Mouse (Mus musculus) intestine, embryonic 16.5 days (tissue): Measurements from ENCODE around the gene Il1b. TPM values are rescaled to one million over a fixed set of nuclear protein-coding genes. Genes with fewer than 3 reads are reported as not detected.

Source experiments
- ATAC-seq: fragments of 200-750 bp; cut with Nextera tagmentation; 2 replicates; pipeline ENCODE4 v1.8.0; 2017; ENCODE audit warnings: moderate TSS enrichment, moderate library complexity
- H3K27ac ChIP-seq: fragments of 300-500 bp; sonication (generic); 2 replicates; pipeline ENCODE4 v1.5.1; 2014; ENCODE audit warnings: mild to moderate bottlenecking, low read length
- H3K27me3 ChIP-seq: fragments of 300-500 bp; sonication (generic); replicated peaks from 2 replicates; pipeline ENCODE4 v1.6.1; 2014; ENCODE audit warnings: low read length, control low read depth, mixed read lengths; ENCODE audit not compliant: control insufficient read depth, insufficient read depth
- H3K36me3 ChIP-seq: fragments of 300-500 bp; sonication (generic); 2 replicates; pipeline ENCODE4 v1.6.1; 2014; ENCODE audit warnings: low read length, control low read depth; ENCODE audit not compliant: control insufficient read depth, insufficient read depth
- H3K4me1 ChIP-seq: fragments of 300-500 bp; sonication (generic); 2 replicates; pipeline ENCODE4 v1.6.1; 2014; ENCODE audit warnings: low read length, control low read depth, mixed read lengths; ENCODE audit not compliant: control insufficient read depth, insufficient read depth
- H3K4me2 ChIP-seq: fragments of 300-500 bp; sonication (generic); 2 replicates; pipeline ENCODE4 v1.6.1; 2014; ENCODE audit warnings: low read depth, low read length, control low read depth
- H3K4me3 ChIP-seq: fragments of 300-500 bp; sonication (generic); 2 replicates; pipeline ENCODE4 v1.5.1; 2014; ENCODE audit warnings: mild to moderate bottlenecking, low read length
- H3K9ac ChIP-seq: fragments of 300-500 bp; sonication (generic); 2 replicates; pipeline ENCODE4 v1.6.1; 2014; ENCODE audit warnings: low read depth, low read length
- H3K9me3 ChIP-seq: fragments of 300-500 bp; sonication (generic); 2 replicates; pipeline ENCODE4 v1.6.1; 2016; ENCODE audit warnings: low read length, control low read depth; ENCODE audit not compliant: control insufficient read depth
- WGBS: fragments of 180-500 bp; shearing (Covaris S2); extraction: QIAGEN DNeasy Blood & Tissue Kit; methylation state at CpG from one replicate; pipeline ENCODE4 v1.1.7; 2014; 5-methylcytosine and 5-hydroxymethylcytosine counted together
- polyA plus RNA-seq: library from polyadenylated mRNA; unstranded; fragments of >200 nt; fragmentation: Nextera tagmentation; extraction: Ambion mirVana; gene quantifications from 2 replicates; pipeline ENCODE4 v1.2.1, GENCODE M21; 2015

The Il1b gene
- polyA plus RNA-seq, 1 experiment from 2014 or later: 0.26 TPM

- no peak overlapping the region for H3K4me3 ChIP-seq
- WGBS: 82% methylated on average over 5 of the region's 5 CpGs
- no peak for ATAC-seq
- no peak overlapping the region for H3K4me2 ChIP-seq
- no peaks in the 10 kb centered on the region for H3K4me1 ChIP-seq
- no peaks in the 10 kb centered on the region for H3K9me3 ChIP-seq
- no peaks in the 10 kb centered on the region for H3K36me3 ChIP-seq
- H3K27ac ChIP-seq: no peak overlapping the region
- no peaks in the 10 kb centered on the region for H3K27me3 ChIP-seq
- H3K9ac ChIP-seq: no peak overlapping the region
These were observed 10.0 kb upstream of the Il1b start for GRCm38 (mm10) chr2:129380746-129381474.

GRCm38 (mm10) chr2:129380211-129380610, 9.3 kb upstream of the Il1b start:
- no peaks in the 10 kb centered on the region for H3K27me3 ChIP-seq
- H3K4me3 ChIP-seq: no peak overlapping the region
- H3K9me3 ChIP-seq: no peaks in the 10 kb centered on the region
- WGBS: 69% methylated on average over 5 of the region's 5 CpGs
- H3K4me2 ChIP-seq: no peak overlapping the region
- H3K36me3 ChIP-seq: no peaks in the 10 kb centered on the region
- H3K27ac ChIP-seq: no peak overlapping the region
- no peak for ATAC-seq
- H3K4me1 ChIP-seq: no peaks in the 10 kb centered on the region
- H3K9ac ChIP-seq: no peak overlapping the region

GRCm38 (mm10) chr2:129373307-129373706, 2.4 kb upstream of the Il1b start:
- Histone ChIP-seq H3K4me2 (no peak overlapping the region), H3K27ac (no peak overlapping the region), H3K27me3 (no peaks in the 10 kb centered on the region), H3K9ac (no peak overlapping the region), H3K4me3 (no peak overlapping the region), H3K4me1 (no peaks in the 10 kb centered on the region), H3K9me3 (no peaks in the 10 kb centered on the region), H3K36me3 (no peaks in the 10 kb centered on the region)
- 80% methylated on average over 4 of the region's 4 CpGs for WGBS
- ATAC-seq: no peak

- 71% methylated on average over 3 of the region's 3 CpGs for WGBS
- H3K4me2 ChIP-seq: no peak overlapping the region
- H3K27ac ChIP-seq: no peak overlapping the region
- no peak overlapping the region for H3K4me3 ChIP-seq
- H3K9ac ChIP-seq: no peak overlapping the region
- no peaks in the 10 kb centered on the region for H3K27me3 ChIP-seq
- no peaks in the 10 kb centered on the region for H3K36me3 ChIP-seq
- no peak for ATAC-seq
- H3K4me1 ChIP-seq: no peaks in the 10 kb centered on the region
- H3K9me3 ChIP-seq: no peaks in the 10 kb centered on the region
These were observed 1.3 kb downstream of the Il1b start for GRCm38 (mm10) chr2:129369615-129370014.

- 83% methylated on average over 5 of the region's 5 CpGs for WGBS
- Histone ChIP-seq H3K9me3 (no peaks in the 10 kb centered on the region), H3K4me2 (no peak overlapping the region), H3K36me3 (no peaks in the 10 kb centered on the region), H3K4me3 (no peak overlapping the region), H3K4me1 (no peaks in the 10 kb centered on the region), H3K27ac (no peak overlapping the region), H3K27me3 (no peaks in the 10 kb centered on the region), H3K9ac (no peak overlapping the region)
- ATAC-seq: no peak
These were observed 2.1 kb downstream of the Il1b start for GRCm38 (mm10) chr2:129368795-129369194.

GRCm38 (mm10) chr2:129368106-129368505, 2.8 kb downstream of the Il1b start:
- H3K9me3 ChIP-seq: no peaks in the 10 kb centered on the region
- H3K4me1 ChIP-seq: no peaks in the 10 kb centered on the region
- H3K27ac ChIP-seq: no peak overlapping the region
- no peak overlapping the region for H3K9ac ChIP-seq
- no peak overlapping the region for H3K4me2 ChIP-seq
- no peak for ATAC-seq
- H3K27me3 ChIP-seq: no peaks in the 10 kb centered on the region
- H3K36me3 ChIP-seq: no peaks in the 10 kb centered on the region
- H3K4me3 ChIP-seq: no peak overlapping the region
- WGBS: 69% methylated on average over 2 of the region's 2 CpGs

GRCm38 (mm10) chr2:129367246-129367645, 3.7 kb downstream of the Il1b start:
- no peak overlapping the region for H3K4me3 ChIP-seq
- H3K36me3 ChIP-seq: no peaks in the 10 kb centered on the region
- H3K9ac ChIP-seq: no peak overlapping the region
- no peaks in the 10 kb centered on the region for H3K9me3 ChIP-seq
- no peak for ATAC-seq
- no peaks in the 10 kb centered on the region for H3K4me1 ChIP-seq
- no peak overlapping the region for H3K4me2 ChIP-seq
- 87% methylated on average over 5 of the region's 5 CpGs for WGBS
- no peak overlapping the region for H3K27ac ChIP-seq
- H3K27me3 ChIP-seq: no peaks in the 10 kb centered on the region

- Histone ChIP-seq H3K27me3 (no peaks in the 10 kb centered on the region), H3K9me3 (no peaks in the 10 kb centered on the region), H3K4me2 (no peak overlapping the region), H3K9ac (no peak overlapping the region), H3K27ac (no peak overlapping the region), H3K4me3 (no peak overlapping the region), H3K36me3 (no peaks in the 10 kb centered on the region), H3K4me1 (no peaks in the 10 kb centered on the region)
- ATAC-seq: no peak
- 77% methylated on average over 3 of the region's 3 CpGs for WGBS
These were observed 9.9 kb downstream of the Il1b start for GRCm38 (mm10) chr2:129360975-129361560.

GRCm38 (mm10) chr2:129360197-129360596, 10.7 kb downstream of the Il1b start:
- Histone ChIP-seq H3K36me3 (no peaks in the 10 kb centered on the region), H3K27ac (no peak overlapping the region), H3K4me1 (no peaks in the 10 kb centered on the region), H3K27me3 (no peaks in the 10 kb centered on the region), H3K4me2 (no peak overlapping the region), H3K4me3 (no peak overlapping the region), H3K9ac (no peak overlapping the region), H3K9me3 (no peaks in the 10 kb centered on the region)
- no peak for ATAC-seq
- WGBS: 88% methylated on average over 10 of the region's 10 CpGs
